Mouse (Mus musculus): ENCODE results near the gene H2-Ab1.

Gene H2-Ab1

GRCm38 (mm10) chr17:34285371-34285770, 27.9 kb downstream of the H2-Ab1 start:
- no peak for DNase-seq (ENCODE audit: low read depth, low spot score)

GRCm38 (mm10) chr17:34285848-34286247, 28.4 kb downstream of the H2-Ab1 start:
- peak; percentile 51 for DNase-seq (ENCODE audit: low read depth, low spot score)

GRCm38 (mm10) chr17:34286501-34286900, 29.0 kb downstream of the H2-Ab1 start:
- DNase-seq (ENCODE audit: low read depth, low spot score): no peak

- no peak for DNase-seq (ENCODE audit: low read depth, low spot score)
These were observed 29.5 kb downstream of the H2-Ab1 start for GRCm38 (mm10) chr17:34286999-34287398.

- DNase-seq (ENCODE audit: low read depth, low spot score): peak; percentile 90
These were observed 30.2 kb downstream of the H2-Ab1 start, which contains the start of gene H2-Aa for GRCm38 (mm10) chr17:34287648-34288047. H2-Aa (minus strand) TSS chr17:34287823.

GRCm38 (mm10) chr17:34288131-34288530, 30.6 kb downstream of the H2-Ab1 start:
- DNase-seq (ENCODE audit: low read depth, low spot score): no peak

GRCm38 (mm10) chr17:34291609-34292008, 34.1 kb downstream of the H2-Ab1 start:
- peak; percentile 86 for DNase-seq (ENCODE audit: low read depth, low spot score)

GRCm38 (mm10) chr17:34292570-34292969, 35.1 kb downstream of the H2-Ab1 start:
- DNase-seq (ENCODE audit: low read depth, low spot score): no peak

- peak; percentile 53 for DNase-seq (ENCODE audit: low read depth, low spot score)
These were observed 36.0 kb downstream of the H2-Ab1 start for GRCm38 (mm10) chr17:34293533-34293932.

- no peak for DNase-seq (ENCODE audit: low read depth, low spot score)
These were observed 36.8 kb downstream of the H2-Ab1 start for GRCm38 (mm10) chr17:34294249-34294648.

- DNase-seq (ENCODE audit: low read depth, low spot score): no peak
These were observed 37.8 kb downstream of the H2-Ab1 start for GRCm38 (mm10) chr17:34295307-34295706.

GRCm38 (mm10) chr17:34295891-34296794, 38.7 kb downstream of the H2-Ab1 start:
- DNase-seq (ENCODE audit: low read depth, low spot score): peak; percentile 84

GRCm38 (mm10) chr17:34299356-34299755, 41.9 kb downstream of the H2-Ab1 start:
- DNase-seq (ENCODE audit: low read depth, low spot score): peak; percentile 47

- no peak for DNase-seq (ENCODE audit: low read depth, low spot score)
These were observed 42.6 kb downstream of the H2-Ab1 start for GRCm38 (mm10) chr17:34300071-34300470.

- peak; percentile 40 for DNase-seq (ENCODE audit: low read depth, low spot score)
These were observed 43.4 kb downstream of the H2-Ab1 start for GRCm38 (mm10) chr17:34300691-34301566.

GRCm38 (mm10) chr17:34301670-34302190, 44.2 kb downstream of the H2-Ab1 start:
- no peak for DNase-seq (ENCODE audit: low read depth, low spot score)

GRCm38 (mm10) chr17:34303789-34304188, 46.3 kb downstream of the H2-Ab1 start:
- no peak for DNase-seq (ENCODE audit: low read depth, low spot score)

GRCm38 (mm10) chr17:34304751-34305150, 47.3 kb downstream of the H2-Ab1 start:
- peak; percentile 83 for DNase-seq (ENCODE audit: low read depth, low spot score)

- peak; percentile 88 for DNase-seq (ENCODE audit: low read depth, low spot score)
These were observed 48.0 kb downstream of the H2-Ab1 start, which contains the start of gene H2-Eb1 for GRCm38 (mm10) chr17:34305380-34306030. H2-Eb1 (plus strand) TSS chr17:34305867.

- DNase-seq (ENCODE audit: low read depth, low spot score): no peak
These were observed 48.9 kb downstream of the H2-Ab1 start for GRCm38 (mm10) chr17:34306407-34306806.

GRCm38 (mm10) chr17:34307216-34307615, 49.7 kb downstream of the H2-Ab1 start:
- no peak for DNase-seq (ENCODE audit: low read depth, low spot score)
